Mouse (Mus musculus) heart, embryonic 14.5 days (tissue): ENCODE measurements around the gene Myh10. TPM values are rescaled to one million over a fixed set of nuclear protein-coding genes. Genes with fewer than 3 reads are reported as not detected.
A peak's percentile ranks its signal among the peaks of the same experiment; 100 is the strongest.

Experiments used
- ATAC-seq: fragments of 200-750 bp; cut with Nextera tagmentation; 2 replicates; pipeline ENCODE4 v1.8.0; 2017; ENCODE audit warnings: low read depth, moderate TSS enrichment; ENCODE audit not compliant: insufficient number of reproducible peaks, insufficient read depth, low FRiP score
- H3K27ac ChIP-seq, 2 experiments: fragments of 200-500 bp in 1 of 2; fragments of 300-500 bp in 1 of 2; sonication (generic) in 1 of 2; replicated peaks in 1 of 2; 2 replicates each; pipeline ENCODE4 v1.5.1; 2012 to 2014; ENCODE audit warnings: low read depth in 2 of 2, low read length in 2 of 2, control low read depth in 1 of 2, mild to moderate bottlenecking in 1 of 2, mixed read lengths in 1 of 2; ENCODE audit not compliant: control insufficient read depth in 1 of 2, insufficient read depth in 1 of 2
- H3K27me3 ChIP-seq: fragments of 300-500 bp; sonication (generic); 2 replicates; pipeline ENCODE4 v1.6.1; 2014; ENCODE audit warnings: mild to moderate bottlenecking, low read length, control low read depth; ENCODE audit not compliant: control insufficient read depth, insufficient read depth
- H3K36me3 ChIP-seq: fragments of 300-500 bp; sonication (generic); 2 replicates; pipeline ENCODE4 v1.6.1; 2014; ENCODE audit warnings: mild to moderate bottlenecking, control low read depth, low read length, mixed read lengths; ENCODE audit not compliant: control insufficient read depth, insufficient read depth
- H3K4me1 ChIP-seq, 2 experiments: fragments of 200-500 bp in 1 of 2; fragments of 300-500 bp in 1 of 2; sonication (generic) in 1 of 2; 2 replicates each; pipeline ENCODE4 v1.6.1; 2012 to 2014; ENCODE audit warnings: low read length in 2 of 2, control low read depth in 1 of 2, mixed read lengths in 1 of 2; ENCODE audit not compliant: control insufficient read depth in 2 of 2, insufficient read depth in 2 of 2
- H3K4me2 ChIP-seq: fragments of 300-500 bp; sonication (generic); 2 replicates; pipeline ENCODE4 v1.6.1; 2014; ENCODE audit warnings: mild to moderate bottlenecking, low read length
- H3K4me3 ChIP-seq, 2 experiments: fragments of 200-500 bp in 1 of 2; fragments of 300-500 bp in 1 of 2; sonication (generic) in 1 of 2; 2 replicates each; pipeline ENCODE4 v1.5.1; 2012 to 2014; ENCODE audit warnings: low read length in 2 of 2, mild to moderate bottlenecking in 2 of 2, control low read depth in 1 of 2, low read depth in 1 of 2, moderate library complexity in 1 of 2; ENCODE audit not compliant: control insufficient read depth in 1 of 2, insufficient read depth in 1 of 2
- H3K9ac ChIP-seq: fragments of 300-500 bp; sonication (generic); 2 replicates; pipeline ENCODE4 v1.6.1; 2014; ENCODE audit warnings: mild to moderate bottlenecking, low read length
- H3K9me3 ChIP-seq: fragments of 300-500 bp; sonication (generic); 2 replicates; pipeline ENCODE4 v1.6.1; 2016; ENCODE audit warnings: low read length, control low read depth; ENCODE audit not compliant: control insufficient read depth
- WGBS: fragments of 180-500 bp; shearing (Covaris S2); extraction: QIAGEN DNeasy Blood & Tissue Kit; methylation state at CpG from one replicate; pipeline ENCODE4 v1.1.7; 2014; 5-methylcytosine and 5-hydroxymethylcytosine counted together
- polyA plus RNA-seq: library from polyadenylated mRNA; unstranded; fragments of >200 nt; fragmentation: Nextera tagmentation; extraction: Ambion mirVana; gene quantifications from 2 replicates; pipeline ENCODE4 v1.2.1, GENCODE M21; 2014

The Myh10 gene
- polyA plus RNA-seq, 1 experiment from 2014 or later, result 122 TPM

GRCm38 (mm10) chr11:68780466-68781114 is 89.2 kb downstream of the Myh10 start:
- Histone ChIP-seq H3K9me3 (no peaks in the 10 kb centered on the region), H3K4me3 (no peak overlapping the region), H3K27ac (peak overlapping the region; percentile 56 to 86), H3K27me3 (no peaks in the 10 kb centered on the region), H3K4me1 (peaks cover 15 to 26% of the 10 kb centered on the region in 2 experiments), H3K9ac (0 out of 2 replicates have a peak overlapping the region, but pooled peaks have one; percentile 54), H3K4me2 (peak overlapping the region; percentile 24; the same call in 1 of the 2 replicates), H3K36me3 (peaks cover 98% of the 10 kb centered on the region)
- 11% methylated on average over 14 of the region's 14 CpGs for WGBS
- peak; percentile 81 for ATAC-seq

DNA sequence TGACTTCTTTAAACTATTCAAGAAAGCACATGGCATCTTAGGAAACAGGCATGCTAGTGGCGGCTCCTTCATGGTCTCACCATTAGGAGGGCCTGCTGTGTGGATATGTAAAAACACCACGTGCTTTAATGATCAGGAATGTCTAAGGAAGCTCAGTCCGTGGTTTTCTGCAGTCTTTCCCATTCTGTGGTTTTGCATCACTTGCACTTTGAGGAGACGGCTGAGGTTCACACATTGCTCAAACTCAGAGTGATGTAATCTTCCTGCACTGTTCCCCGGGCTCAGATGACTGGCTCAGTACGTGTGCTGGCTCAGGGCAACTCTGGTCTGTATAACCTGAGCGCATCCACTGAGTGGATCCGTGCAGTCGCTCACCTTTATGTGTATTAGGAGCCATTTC is 91.0 kb downstream of the Myh10 start:
- H3K9ac ChIP-seq, result no peak overlapping the region
- no peak overlapping the region for H3K4me2 ChIP-seq
- H3K27ac ChIP-seq, result no peak overlapping the region
- no peaks in the 10 kb centered on the region for H3K27me3 ChIP-seq
- WGBS, result 84% methylated on average over 9 of the region's 9 CpGs
- H3K36me3 ChIP-seq, result peaks cover 98% of the 10 kb centered on the region
- H3K4me3 ChIP-seq, result no peak overlapping the region
- H3K4me1 ChIP-seq, result peaks cover 15 to 26% of the 10 kb centered on the region in 2 experiments
- no peak for ATAC-seq
- no peaks in the 10 kb centered on the region for H3K9me3 ChIP-seq

- Histone ChIP-seq H3K27me3 (no peaks in the 10 kb centered on the region), H3K9ac (no peak overlapping the region), H3K4me1 (peaks cover 3 to 8% of the 10 kb centered on the region in 2 experiments), H3K9me3 (no peaks in the 10 kb centered on the region), H3K4me2 (no peak overlapping the region), H3K4me3 (no peak overlapping the region), H3K27ac (no peak overlapping the region), H3K36me3 (peaks cover 100% of the 10 kb centered on the region)
- WGBS, result 78% methylated on average over 8 of the region's 8 CpGs
- ATAC-seq, result no peak
These were observed 94.5 kb downstream of the Myh10 start for GRCm38 (mm10) chr11:68785813-68786212.

- Histone ChIP-seq H3K9ac (no peak overlapping the region), H3K9me3 (no peaks in the 10 kb centered on the region), H3K4me2 (no peak overlapping the region), H3K4me1 (no peaks in the 10 kb centered on the region), H3K36me3 (peaks cover 100% of the 10 kb centered on the region), H3K4me3 (no peak overlapping the region), H3K27me3 (no peaks in the 10 kb centered on the region), H3K27ac (no peak overlapping the region)
- WGBS, result 88% methylated on average over 9 of the region's 9 CpGs
- no peak for ATAC-seq
These were observed 95.9 kb downstream of the Myh10 start for GRCm38 (mm10) chr11:68787222-68787621.

DNA sequence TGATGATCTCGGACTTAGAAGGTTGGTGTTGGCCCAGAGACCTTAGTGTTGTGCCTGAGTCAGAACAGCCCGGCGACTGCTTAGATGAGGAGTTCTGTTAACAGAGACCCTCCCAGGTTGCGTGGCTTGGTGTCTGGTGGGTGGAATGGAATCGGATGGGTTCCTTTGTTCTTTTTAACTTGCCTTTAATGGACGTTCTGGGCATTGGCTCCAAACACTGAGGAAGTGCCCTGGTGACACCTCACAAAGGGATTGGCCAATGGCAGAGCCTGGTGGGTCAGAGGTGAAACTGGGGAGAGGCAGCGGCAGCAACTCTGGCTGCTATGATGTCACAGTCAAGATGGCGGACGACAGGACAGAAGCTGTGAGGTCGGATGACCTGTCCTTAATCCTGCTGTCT is 99.4 kb downstream of the Myh10 start:
- Histone ChIP-seq H3K36me3 (peaks cover 100% of the 10 kb centered on the region), H3K27me3 (no peaks in the 10 kb centered on the region), H3K9ac (no peak overlapping the region), H3K4me3 (no peak overlapping the region), H3K27ac (no peak overlapping the region), H3K4me1 (no peaks in the 10 kb centered on the region), H3K4me2 (no peak overlapping the region), H3K9me3 (no peaks in the 10 kb centered on the region)
- no peak for ATAC-seq
- WGBS, result 87% methylated on average over 10 of the region's 10 CpGs

DNA sequence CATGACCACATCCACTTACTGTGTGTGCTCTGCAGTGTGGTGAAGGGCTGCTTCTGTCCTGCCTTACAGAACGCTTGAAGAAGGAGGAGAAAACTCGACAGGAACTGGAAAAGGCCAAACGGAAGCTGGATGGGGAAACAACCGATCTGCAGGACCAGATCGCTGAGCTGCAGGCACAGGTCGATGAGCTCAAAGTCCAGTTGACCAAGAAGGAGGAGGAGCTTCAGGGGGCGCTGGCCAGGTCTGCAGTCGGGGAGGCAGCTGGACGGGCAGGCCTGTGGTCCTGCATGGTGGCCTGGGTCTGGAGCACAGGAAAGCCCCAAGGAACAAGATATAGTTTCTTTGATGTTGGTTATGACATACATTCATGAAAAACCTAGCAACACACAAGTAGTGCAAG is 100.4 kb downstream of the Myh10 start:
- Histone ChIP-seq H3K36me3 (peaks cover 100% of the 10 kb centered on the region), H3K9me3 (no peaks in the 10 kb centered on the region), H3K27me3 (no peaks in the 10 kb centered on the region), H3K27ac (no peak overlapping the region), H3K4me1 (no peaks in the 10 kb centered on the region), H3K4me2 (no peak overlapping the region), H3K4me3 (no peak overlapping the region), H3K9ac (no peak overlapping the region)
- WGBS, result 88% methylated on average over 9 of the region's 9 CpGs
- no peak for ATAC-seq

GRCm38 (mm10) chr11:68798258-68798657 is 106.9 kb downstream of the Myh10 start:
- no peak overlapping the region for H3K4me2 ChIP-seq
- H3K27me3 ChIP-seq, result no peaks in the 10 kb centered on the region
- no peak for ATAC-seq
- H3K9me3 ChIP-seq, result no peaks in the 10 kb centered on the region
- no peak overlapping the region for H3K4me3 ChIP-seq
- no peak overlapping the region for H3K27ac ChIP-seq
- no peak overlapping the region for H3K9ac ChIP-seq
- peaks cover 100% of the 10 kb centered on the region for H3K36me3 ChIP-seq
- H3K4me1 ChIP-seq, result no peaks in the 10 kb centered on the region
- WGBS, result 93% methylated on average over 10 of the region's 10 CpGs

- H3K9me3 ChIP-seq, result no peaks in the 10 kb centered on the region
- no peaks in the 10 kb centered on the region for H3K27me3 ChIP-seq
- no peak for ATAC-seq
- H3K4me3 ChIP-seq, result no peak overlapping the region
- H3K4me2 ChIP-seq, result no peak overlapping the region
- no peaks in the 10 kb centered on the region for H3K4me1 ChIP-seq
- WGBS, result 67% methylated on average over 4 of the region's 4 CpGs
- peaks cover 100% of the 10 kb centered on the region for H3K36me3 ChIP-seq
- no peak overlapping the region for H3K27ac ChIP-seq
- no peak overlapping the region for H3K9ac ChIP-seq
These were observed 113.8 kb downstream of the Myh10 start for GRCm38 (mm10) chr11:68805148-68805547.
